Mouse (Mus musculus): ENCODE data around the gene Mum1l1.
"Not testable (repeated sequence)": the region's sequence is repeated elsewhere in the genome, so short reads cannot be mapped to it uniquely, and the experiment has no call there.

Mum1l1 gene
- long read RNA-seq, experiment 1, partial matches to known transcripts: 1 of 1 reads
- long read RNA-seq, experiment 1, other reads (novel, unspliced or antisense): 0 of 1 reads
- long read RNA-seq, experiment 2, partial matches to known transcripts: 1 of 5 reads
- long read RNA-seq, experiment 2, other reads (novel, unspliced or antisense): 0 of 5 reads

- intact Hi-C loops (cut with DNase I): no loop called here
These were observed at the start of gene Mum1l1 for GRCm38 (mm10) chrX:139209829-139210225. TSS of gene Mum1l1 (plus strand) at chrX:139210042.

- intact Hi-C loops (cut with DNase I): no loop called here
These were observed 30.9 kb upstream of the Mum1l1 start, which contains the start of gene 4933428M09Rik for GRCm38 (mm10) chrX:139178928-139179327. TSS of gene 4933428M09Rik (plus strand) at chrX:139179228.

- intact Hi-C loops (cut with DNase I): not testable (repeated sequence)
These were observed 18.3 kb upstream of the Mum1l1 start for GRCm38 (mm10) chrX:139191506-139191905.

GRCm38 (mm10) chrX:139194572-139195279, 15.1 kb upstream of the Mum1l1 start:
- intact Hi-C loops (cut with DNase I): no loop called here

GRCm38 (mm10) chrX:139209191-139209828, 532 bp upstream of the Mum1l1 start:
- intact Hi-C loops (cut with DNase I): not testable (repeated sequence)

- intact Hi-C loops (cut with DNase I): no loop called here
These were observed 4.9 kb downstream of the Mum1l1 start for GRCm38 (mm10) chrX:139214765-139215164.

GRCm38 (mm10) chrX:139216409-139216808, 6.6 kb downstream of the Mum1l1 start:
- intact Hi-C loops (cut with DNase I): no loop called here

- intact Hi-C loops (cut with DNase I): no loop called here
These were observed 7.2 kb downstream of the Mum1l1 start for GRCm38 (mm10) chrX:139216991-139217593.

GRCm38 (mm10) chrX:139217776-139218175, 7.9 kb downstream of the Mum1l1 start:
- intact Hi-C loops (cut with DNase I): no loop called here

GRCm38 (mm10) chrX:139219017-139219416, 9.2 kb downstream of the Mum1l1 start:
- intact Hi-C loops (cut with DNase I): no loop called here

GRCm38 (mm10) chrX:139220830-139221229, 11.0 kb downstream of the Mum1l1 start:
- intact Hi-C loops (cut with DNase I): no loop called here

GRCm38 (mm10) chrX:139221893-139222292, 12.1 kb downstream of the Mum1l1 start:
- intact Hi-C loops (cut with DNase I): no loop called here

GRCm38 (mm10) chrX:139231143-139231542, 21.3 kb downstream of the Mum1l1 start:
- intact Hi-C loops (cut with DNase I): no loop called here

GRCm38 (mm10) chrX:139247294-139247693, 37.5 kb downstream of the Mum1l1 start:
- intact Hi-C loops (cut with DNase I): no loop called here

- intact Hi-C loops (cut with DNase I): no loop called here
These were observed 47.2 kb downstream of the Mum1l1 start for GRCm38 (mm10) chrX:139257072-139257471.

GRCm38 (mm10) chrX:139281966-139282365, 72.1 kb downstream of the Mum1l1 start:
- intact Hi-C loops (cut with DNase I): no loop called here

Data from adrenal gland (tissue).